Mouse (Mus musculus) heart, embryonic 13.5 days (tissue): ENCODE measurements around the gene Ccz1. TPM values are rescaled to one million over a fixed set of nuclear protein-coding genes. Genes with fewer than 3 reads are reported as not detected.

Experiments
- ATAC-seq: fragments of 200-750 bp; cut with Nextera tagmentation; 2 replicates; pipeline ENCODE4 v1.8.0; 2017; ENCODE audit warnings: moderate TSS enrichment; ENCODE audit not compliant: insufficient number of reproducible peaks, low FRiP score, low TSS enrichment; ENCODE audit errors: extremely low read depth
- H3K27ac ChIP-seq: fragments of 300-500 bp; sonication (generic); replicated peaks from 2 replicates; pipeline ENCODE4 v1.5.1; 2015; ENCODE audit warnings: moderate library complexity, mild to moderate bottlenecking, inconsistent platforms
- H3K27me3 ChIP-seq: fragments of 300-500 bp; sonication (generic); replicated peaks from 2 replicates; pipeline ENCODE4 v1.6.1; 2015; ENCODE audit warnings: mild to moderate bottlenecking, inconsistent platforms
- H3K36me3 ChIP-seq: fragments of 300-500 bp; sonication (generic); 2 replicates; pipeline ENCODE4 v1.6.1; 2015; ENCODE audit warnings: mild to moderate bottlenecking, inconsistent platforms
- H3K4me1 ChIP-seq: fragments of 300-500 bp; sonication (generic); 2 replicates; pipeline ENCODE4 v1.6.1; 2015; ENCODE audit warnings: inconsistent platforms
- H3K4me2 ChIP-seq: fragments of 300-500 bp; sonication (generic); 2 replicates; pipeline ENCODE4 v1.6.1; 2015; ENCODE audit warnings: inconsistent platforms, mild to moderate bottlenecking, moderate library complexity
- H3K4me3 ChIP-seq: fragments of 300-500 bp; sonication (generic); 2 replicates; pipeline ENCODE4 v1.5.1; 2015; ENCODE audit warnings: moderate library complexity, mild to moderate bottlenecking, inconsistent platforms
- H3K9ac ChIP-seq: fragments of 300-500 bp; sonication (generic); 2 replicates; pipeline ENCODE4 v1.6.1; 2015; ENCODE audit warnings: inconsistent platforms, mild to moderate bottlenecking, moderate library complexity
- H3K9me3 ChIP-seq: fragments of 300-500 bp; sonication (generic); 2 replicates; pipeline ENCODE4 v1.6.1; 2016; ENCODE audit warnings: inconsistent platforms
- whole genome bisulfite sequencing: fragments of 180-500 bp; shearing (Covaris S2); methylation state at CpG from one replicate; pipeline ENCODE4 v1.1.7; 2015; ENCODE audit warnings: mixed read lengths; 5-methylcytosine and 5-hydroxymethylcytosine counted together
- polyA plus RNA-seq: library from polyadenylated mRNA; unstranded; fragments of >200 nt; fragmentation: Nextera tagmentation; extraction: Ambion mirVana; gene quantifications from 2 replicates; pipeline ENCODE4 v1.2.1, GENCODE M21; 2015

The Ccz1 gene
- polyA plus RNA-seq, 1 experiment from 2014 or later: 48.1 TPM

GRCm38 (mm10) chr5:143993849-143994248, 20.8 kb downstream of the Ccz1 start:
- Histone ChIP-seq H3K4me2 (no peak overlapping the region), H3K27ac (peak overlapping the region; percentile 68), H3K27me3 (no peaks in the 10 kb centered on the region), H3K4me3 (no peak overlapping the region), H3K9me3 (no peaks in the 10 kb centered on the region), H3K4me1 (peaks cover 19% of the 10 kb centered on the region), H3K36me3 (peaks cover 100% of the 10 kb centered on the region), H3K9ac (no peak overlapping the region)
- ATAC-seq: no peak
- WGBS: 64% methylated on average over 5 of the region's 5 CpGs

GRCm38 (mm10) chr5:143993260-143993659, 21.4 kb downstream of the Ccz1 start:
- Histone ChIP-seq H3K36me3 (peaks cover 100% of the 10 kb centered on the region), H3K27me3 (no peaks in the 10 kb centered on the region), H3K9me3 (no peaks in the 10 kb centered on the region), H3K4me2 (no peak overlapping the region), H3K4me3 (no peak overlapping the region), H3K9ac (peak overlapping the region; percentile 24; the same call in 1 of the 2 replicates), H3K4me1 (peaks cover 19% of the 10 kb centered on the region), H3K27ac (peak overlapping the region; percentile 68)
- no peak for ATAC-seq
- WGBS: 83% methylated on average over 8 of the region's 8 CpGs

GRCm38 (mm10) chr5:143992661-143993060, 22.0 kb downstream of the Ccz1 start:
- no peak overlapping the region for H3K4me2 ChIP-seq
- H3K9me3 ChIP-seq: no peaks in the 10 kb centered on the region
- 76% methylated on average over 10 of the region's 10 CpGs for WGBS
- peaks cover 100% of the 10 kb centered on the region for H3K36me3 ChIP-seq
- H3K27me3 ChIP-seq: no peaks in the 10 kb centered on the region
- no peak for ATAC-seq
- H3K4me3 ChIP-seq: no peak overlapping the region
- peaks cover 19% of the 10 kb centered on the region for H3K4me1 ChIP-seq
- H3K9ac ChIP-seq: peak overlapping the region; percentile 24; the same call in 1 of the 2 replicates
- no peak overlapping the region; the same call in 1 of the 2 replicates for H3K27ac ChIP-seq

- Histone ChIP-seq H3K4me1 (peaks cover 19% of the 10 kb centered on the region), H3K4me2 (no peak overlapping the region), H3K9ac (no peak overlapping the region), H3K27ac (peak overlapping the region; percentile 36; the same call in 1 of the 2 replicates), H3K4me3 (no peak overlapping the region), H3K27me3 (no peaks in the 10 kb centered on the region), H3K9me3 (no peaks in the 10 kb centered on the region), H3K36me3 (peaks cover 98% of the 10 kb centered on the region)
- 82% methylated on average over 11 of the region's 11 CpGs for WGBS
- ATAC-seq: no peak
Observed at GRCm38 (mm10) chr5:143990086-143990485, 24.6 kb downstream of the Ccz1 start.

GRCm38 (mm10) chr5:143989046-143989445, 25.6 kb downstream of the Ccz1 start:
- H3K4me2 ChIP-seq: no peak overlapping the region
- 79% methylated on average over 4 of the region's 4 CpGs for WGBS
- H3K27ac ChIP-seq: peak overlapping the region; percentile 37
- H3K4me1 ChIP-seq: peaks cover 14% of the 10 kb centered on the region
- peaks cover 97% of the 10 kb centered on the region for H3K36me3 ChIP-seq
- H3K9me3 ChIP-seq: no peaks in the 10 kb centered on the region
- ATAC-seq: no peak
- H3K27me3 ChIP-seq: no peaks in the 10 kb centered on the region
- no peak overlapping the region for H3K4me3 ChIP-seq
- no peak overlapping the region for H3K9ac ChIP-seq

GRCm38 (mm10) chr5:143987596-143987995, 27.1 kb downstream of the Ccz1 start:
- Histone ChIP-seq H3K4me1 (peaks cover 4% of the 10 kb centered on the region; the same call in 1 of the 2 replicates), H3K4me3 (no peak overlapping the region), H3K9ac (no peak overlapping the region), H3K36me3 (peaks cover 88% of the 10 kb centered on the region), H3K27me3 (no peaks in the 10 kb centered on the region), H3K4me2 (no peak overlapping the region), H3K9me3 (no peaks in the 10 kb centered on the region), H3K27ac (no peak overlapping the region)
- ATAC-seq: no peak
- WGBS: 94% methylated on average over 3 of the region's 3 CpGs

GRCm38 (mm10) chr5:143985381-143985780, 29.3 kb downstream of the Ccz1 start:
- no peaks in the 10 kb centered on the region for H3K27me3 ChIP-seq
- H3K4me1 ChIP-seq: peaks cover 9% of the 10 kb centered on the region
- 0 out of 2 replicates have a peak overlapping the region, but pooled peaks have one; percentile 19 for H3K9ac ChIP-seq
- no peaks in the 10 kb centered on the region for H3K9me3 ChIP-seq
- H3K4me3 ChIP-seq: no peak overlapping the region
- H3K36me3 ChIP-seq: peaks cover 66% of the 10 kb centered on the region
- no peak overlapping the region for H3K27ac ChIP-seq
- 75% methylated on average over 7 of the region's 7 CpGs for WGBS
- no peak overlapping the region for H3K4me2 ChIP-seq
- no peak for ATAC-seq

- 47% methylated on average over 2 of the region's 2 CpGs for WGBS
- no peak for ATAC-seq
- no peaks in the 10 kb centered on the region for H3K27me3 ChIP-seq
- peaks cover 35% of the 10 kb centered on the region for H3K36me3 ChIP-seq
- H3K4me2 ChIP-seq: no peak overlapping the region
- no peak overlapping the region for H3K9ac ChIP-seq
- H3K4me3 ChIP-seq: no peak overlapping the region
- H3K9me3 ChIP-seq: no peaks in the 10 kb centered on the region
- no peak overlapping the region for H3K27ac ChIP-seq
- peaks cover 5% of the 10 kb centered on the region; the same call in 1 of the 2 replicates for H3K4me1 ChIP-seq
Observed at GRCm38 (mm10) chr5:143982361-143982760, 32.3 kb downstream of the Ccz1 start.

GRCm38 (mm10) chr5:143980858-143981257, 33.8 kb downstream of the Ccz1 start:
- 31% methylated on average over 9 of the region's 9 CpGs for WGBS
- ATAC-seq: no peak; the same call in 1 of the 2 replicates

GRCm38 (mm10) chr5:143976726-143977431, 37.8 kb downstream of the Ccz1 start:
- Histone ChIP-seq H3K4me2 (no peak overlapping the region), H3K4me3 (no peak overlapping the region), H3K36me3 (no peaks in the 10 kb centered on the region), H3K4me1 (peaks cover 5% of the 10 kb centered on the region; the same call in 1 of the 2 replicates), H3K27me3 (no peaks in the 10 kb centered on the region), H3K9me3 (no peaks in the 10 kb centered on the region), H3K9ac (no peak overlapping the region), H3K27ac (no peak overlapping the region)
- ATAC-seq: no peak
- WGBS: 54% methylated on average over 16 of the region's 16 CpGs

More at GRCm38 (mm10) chr5:143980858-143981257, 33.8 kb downstream of the Ccz1 start:
- Histone ChIP-seq H3K9ac (no peak overlapping the region), H3K4me2 (no peak overlapping the region), H3K36me3 (peaks cover 21% of the 10 kb centered on the region), H3K9me3 (no peaks in the 10 kb centered on the region), H3K27ac (no peak overlapping the region), H3K27me3 (no peaks in the 10 kb centered on the region), H3K4me3 (no peak overlapping the region), H3K4me1 (peaks cover 5% of the 10 kb centered on the region; the same call in 1 of the 2 replicates)

- Histone ChIP-seq H3K27ac (no peak overlapping the region), H3K36me3 (no peaks in the 10 kb centered on the region), H3K9ac (no peak overlapping the region), H3K9me3 (no peaks in the 10 kb centered on the region), H3K4me1 (peaks cover 5% of the 10 kb centered on the region; the same call in 1 of the 2 replicates), H3K4me3 (no peak overlapping the region), H3K4me2 (no peak overlapping the region), H3K27me3 (no peaks in the 10 kb centered on the region)
- WGBS: 74% methylated on average over 11 of the region's 11 CpGs
- no peak for ATAC-seq
Observed at GRCm38 (mm10) chr5:143976232-143976631, 38.4 kb downstream of the Ccz1 start.

GRCm38 (mm10) chr5:143975631-143975933, 39.1 kb downstream of the Ccz1 start:
- Histone ChIP-seq H3K36me3 (no peaks in the 10 kb centered on the region), H3K27ac (no peak overlapping the region), H3K4me2 (no peak overlapping the region), H3K9ac (no peak overlapping the region), H3K4me1 (no peaks in the 10 kb centered on the region), H3K27me3 (no peaks in the 10 kb centered on the region), H3K4me3 (no peak overlapping the region), H3K9me3 (no peaks in the 10 kb centered on the region)
- 47% methylated on average over 2 of the region's 2 CpGs for WGBS
- ATAC-seq: no peak
